Mouse (Mus musculus) neural tube, embryonic 11.5 days (tissue): Measurements from ENCODE around the gene Dnah17. TPM values are rescaled to one million over a fixed set of nuclear protein-coding genes. Genes with fewer than 3 reads are reported as not detected.

Experiments used
- ATAC-seq: fragments of 200-750 bp; cut with Nextera tagmentation; 2 replicates; pipeline ENCODE4 v1.8.0; 2017; ENCODE audit warnings: moderate number of reproducible peaks, mild to moderate bottlenecking, moderate TSS enrichment, moderate library complexity; ENCODE audit not compliant: insufficient read depth, low FRiP score, low TSS enrichment
- DNase-seq: peaks from one replicate; pipeline ENCODE4 v3.0.0-alpha.2; 2015; ENCODE audit warnings: low spot score
- H3K27ac ChIP-seq: fragments of 300-500 bp; sonication (generic); 2 replicates; pipeline ENCODE4 v1.5.1; 2014; ENCODE audit warnings: low read depth, mild to moderate bottlenecking, low read length
- H3K27me3 ChIP-seq: fragments of 300-500 bp; sonication (generic); 2 replicates; pipeline ENCODE4 v1.6.1; 2014; ENCODE audit warnings: mild to moderate bottlenecking, low read length, mixed read lengths; ENCODE audit not compliant: control insufficient read depth, insufficient read depth
- H3K36me3 ChIP-seq: fragments of 300-500 bp; sonication (generic); 2 replicates; pipeline ENCODE4 v1.6.1; 2014; ENCODE audit warnings: mild to moderate bottlenecking, low read length, moderate library complexity, mixed read lengths; ENCODE audit not compliant: control insufficient read depth, insufficient read depth
- H3K4me1 ChIP-seq: fragments of 300-500 bp; sonication (generic); 2 replicates; pipeline ENCODE4 v1.6.1; 2014; ENCODE audit warnings: low read length, mixed read lengths; ENCODE audit not compliant: control insufficient read depth, insufficient read depth
- H3K4me2 ChIP-seq: fragments of 300-500 bp; sonication (generic); 2 replicates; pipeline ENCODE4 v1.6.1; 2014; ENCODE audit warnings: low read depth, mild to moderate bottlenecking, moderate library complexity
- H3K4me3 ChIP-seq: fragments of 300-500 bp; sonication (generic); 2 replicates; pipeline ENCODE4 v1.5.1; 2014; ENCODE audit warnings: low read depth, low read length
- H3K9ac ChIP-seq: fragments of 300-500 bp; sonication (generic); 2 replicates; pipeline ENCODE4 v1.6.1; 2014; ENCODE audit warnings: mild to moderate bottlenecking, low read length
- H3K9me3 ChIP-seq: fragments of 300-500 bp; sonication (generic); 2 replicates; pipeline ENCODE4 v1.6.1; 2016; ENCODE audit warnings: low read length; ENCODE audit not compliant: control insufficient read depth
- WGBS: fragments of 180-500 bp; shearing (Covaris S2); extraction: QIAGEN DNeasy Blood & Tissue Kit; methylation state at CpG from one replicate; pipeline ENCODE4 v1.1.7; 2014; 5-methylcytosine and 5-hydroxymethylcytosine counted together
- polyA plus RNA-seq: library from polyadenylated mRNA; unstranded; fragments of >200 nt; fragmentation: Nextera tagmentation; extraction: Ambion mirVana; gene quantifications from 2 replicates; pipeline ENCODE4 v1.2.1, GENCODE M21; 2014

Gene Dnah17
- polyA plus RNA-seq, 1 experiment from 2014 or later: 0.13 TPM

DNA sequence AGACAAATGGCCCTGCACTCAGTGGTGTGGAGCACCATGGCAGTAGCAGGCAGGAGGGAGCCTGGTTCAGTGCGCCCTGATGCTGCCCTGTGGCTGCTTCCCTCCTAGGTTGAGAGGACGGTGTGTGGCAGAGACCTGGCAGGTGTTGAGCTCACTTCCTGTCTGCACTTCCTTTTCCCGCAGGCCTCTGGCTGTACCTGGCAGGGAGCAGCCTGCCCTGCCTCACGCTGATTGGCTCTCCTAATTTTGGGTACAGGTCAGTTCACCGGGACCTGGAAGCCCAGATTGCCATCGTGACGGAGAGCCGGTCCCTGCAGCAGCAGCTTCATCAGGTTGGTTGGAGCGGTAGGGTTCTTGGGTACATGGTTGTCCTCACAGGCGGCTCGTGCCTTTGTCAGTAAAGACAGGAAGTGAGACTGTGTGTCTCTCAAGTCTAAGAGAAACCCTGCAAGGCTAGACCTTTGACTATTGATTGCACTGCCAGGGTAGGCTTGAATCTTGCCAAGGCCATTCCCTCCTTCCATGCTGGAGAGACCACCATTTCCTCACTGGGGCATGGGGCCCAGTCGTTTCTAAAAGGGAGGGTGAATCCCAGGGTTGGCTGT is 115.9 kb downstream of the Dnah17 start:
- Histone ChIP-seq H3K4me3 (no peak overlapping the region), H3K4me1 (peaks cover under 1% of the 10 kb centered on the region; the same call in 1 of the 2 replicates), H3K27me3 (no peaks in the 10 kb centered on the region), H3K27ac (no peak overlapping the region), H3K36me3 (peaks cover 7% of the 10 kb centered on the region), H3K9me3 (no peaks in the 10 kb centered on the region), H3K9ac (no peak overlapping the region), H3K4me2 (no peak overlapping the region)
- ATAC-seq: no peak
- no peak for DNase-seq
- WGBS: 86% methylated on average over 12 of the region's 12 CpGs

DNA sequence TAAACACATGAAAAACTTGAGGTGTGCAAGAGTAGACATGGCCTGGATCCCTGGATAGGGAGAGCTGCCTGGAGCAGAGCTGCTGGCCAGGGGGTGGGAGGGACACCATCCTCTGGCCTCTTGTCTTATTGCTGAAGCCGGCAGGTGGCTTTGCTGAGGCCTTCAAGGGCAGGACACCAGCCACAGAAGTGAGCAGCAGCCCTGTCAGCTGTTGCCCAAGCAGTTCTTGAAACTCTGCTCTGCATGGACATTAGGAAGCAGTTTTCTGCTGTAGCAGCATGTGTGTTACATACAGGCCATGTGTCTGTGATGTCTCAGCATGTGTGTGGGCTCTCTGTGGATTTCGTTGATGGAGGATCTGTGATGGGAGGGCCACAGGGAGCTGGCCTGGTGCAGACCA is 117.1 kb downstream of the Dnah17 start:
- Histone ChIP-seq H3K9me3 (no peaks in the 10 kb centered on the region), H3K4me1 (peaks cover 4% of the 10 kb centered on the region), H3K4me3 (no peak overlapping the region), H3K27me3 (no peaks in the 10 kb centered on the region), H3K4me2 (no peak overlapping the region), H3K9ac (no peak overlapping the region), H3K36me3 (peaks cover 7% of the 10 kb centered on the region), H3K27ac (no peak overlapping the region)
- WGBS: 77% methylated on average over 2 of the region's 2 CpGs
- DNase-seq (no peak), ATAC-seq (no peak)

DNA sequence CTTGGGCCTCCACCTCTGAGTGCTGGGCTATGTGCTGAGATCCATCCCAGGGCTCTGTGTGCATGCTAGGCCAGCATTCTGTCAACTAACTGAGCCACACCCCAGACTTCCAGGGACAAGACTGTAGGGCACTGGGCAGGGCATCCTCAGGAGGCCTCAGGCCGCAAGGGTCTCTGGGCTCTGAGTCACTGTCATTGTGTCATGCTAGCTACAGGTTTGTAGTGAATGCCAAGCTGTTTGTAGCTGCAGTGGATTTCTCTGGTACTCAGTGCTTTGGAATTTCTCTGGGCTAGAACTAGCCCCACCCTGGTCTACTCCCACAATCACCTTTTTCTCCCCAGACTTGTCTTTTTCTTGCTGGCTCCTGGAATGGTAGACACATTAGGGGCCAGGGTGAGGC is 117.8 kb downstream of the Dnah17 start:
- Histone ChIP-seq H3K36me3 (peaks cover 2% of the 10 kb centered on the region), H3K4me2 (no peak overlapping the region), H3K9me3 (no peaks in the 10 kb centered on the region), H3K27me3 (no peaks in the 10 kb centered on the region), H3K4me1 (peaks cover 9% of the 10 kb centered on the region), H3K4me3 (no peak overlapping the region), H3K9ac (no peak overlapping the region), H3K27ac (no peak overlapping the region)
- 94% methylated on average over 1 of the region's 1 CpGs for WGBS
- DNase-seq (no peak), ATAC-seq (no peak)

DNA sequence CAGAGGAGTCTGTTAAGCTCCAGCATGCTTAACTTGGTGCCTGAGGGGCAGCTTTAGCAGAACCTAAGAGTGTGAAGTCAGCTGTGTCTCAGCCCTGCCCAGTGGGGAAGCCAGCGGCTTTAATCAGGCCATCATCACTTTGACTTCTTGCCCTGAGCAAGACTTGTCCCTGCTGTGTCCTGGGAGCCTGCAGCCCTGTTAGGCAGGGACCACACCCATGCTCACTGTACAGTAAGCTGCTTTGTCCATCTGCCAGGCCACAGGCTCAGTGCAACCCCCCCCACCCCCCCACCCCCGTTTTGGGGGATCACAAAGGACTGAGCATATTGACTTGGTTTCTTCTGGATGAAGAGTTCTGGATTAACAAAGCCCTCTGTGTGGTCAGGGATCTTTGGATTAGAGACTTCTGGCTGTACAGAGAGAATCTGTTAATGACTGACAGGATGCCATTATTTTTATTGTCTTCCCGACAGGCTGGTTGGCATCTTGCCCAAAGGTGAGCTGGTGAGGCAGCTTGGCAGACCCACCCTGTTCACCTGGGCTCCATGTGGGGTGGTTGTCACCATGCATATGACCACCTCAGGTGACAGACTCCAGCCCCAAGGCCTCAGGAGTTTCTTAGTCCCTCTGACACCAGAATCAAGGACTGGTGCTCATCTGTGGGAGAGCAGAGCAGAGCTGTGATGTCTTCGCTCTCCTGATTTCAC is 120.4 kb downstream of the Dnah17 start:
- peaks cover 12% of the 10 kb centered on the region for H3K4me1 ChIP-seq

DNA sequence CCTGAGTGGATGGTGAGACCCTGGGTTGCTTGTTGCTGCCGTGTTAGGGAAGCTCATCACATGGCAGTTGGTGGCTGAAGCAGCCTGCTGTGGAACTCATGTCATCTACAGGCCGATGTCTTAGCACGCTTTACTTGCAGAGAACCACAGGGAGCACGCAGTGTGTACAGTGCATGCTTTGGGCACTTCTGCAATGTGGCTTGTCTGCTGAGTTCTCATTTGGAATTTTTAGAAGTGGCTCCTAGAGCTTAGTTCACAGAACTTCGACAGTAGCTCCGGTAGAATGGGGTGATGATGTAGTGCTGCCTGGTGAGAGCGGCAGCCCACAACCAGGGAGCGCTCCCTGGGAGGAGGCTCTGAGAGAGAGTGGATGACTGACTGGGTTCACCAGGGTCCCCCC is 121.6 kb downstream of the Dnah17 start:
- Histone ChIP-seq H3K27me3 (no peaks in the 10 kb centered on the region), H3K9me3 (no peaks in the 10 kb centered on the region), H3K9ac (no peak overlapping the region), H3K4me2 (no peak overlapping the region), H3K27ac (no peak overlapping the region), H3K4me3 (no peak overlapping the region), H3K36me3 (peaks cover 6% of the 10 kb centered on the region), H3K4me1 (peaks cover 12% of the 10 kb centered on the region)
- 84% methylated on average over 8 of the region's 8 CpGs for WGBS
- DNase-seq: no peak
- no peak for ATAC-seq

More for the DNA sequence above, 120.4 kb downstream of the Dnah17 start:
- WGBS: 58% methylated on average over 4 of the region's 4 CpGs
- DNase-seq: peak; percentile 19
- Histone ChIP-seq H3K27me3 (no peaks in the 10 kb centered on the region), H3K4me2 (no peak overlapping the region), H3K27ac (no peak overlapping the region), H3K36me3 (peaks cover 5% of the 10 kb centered on the region), H3K4me3 (no peak overlapping the region), H3K9me3 (no peaks in the 10 kb centered on the region), H3K9ac (no peak overlapping the region; the same call in 1 of the 2 replicates)
- no peak for ATAC-seq

DNA sequence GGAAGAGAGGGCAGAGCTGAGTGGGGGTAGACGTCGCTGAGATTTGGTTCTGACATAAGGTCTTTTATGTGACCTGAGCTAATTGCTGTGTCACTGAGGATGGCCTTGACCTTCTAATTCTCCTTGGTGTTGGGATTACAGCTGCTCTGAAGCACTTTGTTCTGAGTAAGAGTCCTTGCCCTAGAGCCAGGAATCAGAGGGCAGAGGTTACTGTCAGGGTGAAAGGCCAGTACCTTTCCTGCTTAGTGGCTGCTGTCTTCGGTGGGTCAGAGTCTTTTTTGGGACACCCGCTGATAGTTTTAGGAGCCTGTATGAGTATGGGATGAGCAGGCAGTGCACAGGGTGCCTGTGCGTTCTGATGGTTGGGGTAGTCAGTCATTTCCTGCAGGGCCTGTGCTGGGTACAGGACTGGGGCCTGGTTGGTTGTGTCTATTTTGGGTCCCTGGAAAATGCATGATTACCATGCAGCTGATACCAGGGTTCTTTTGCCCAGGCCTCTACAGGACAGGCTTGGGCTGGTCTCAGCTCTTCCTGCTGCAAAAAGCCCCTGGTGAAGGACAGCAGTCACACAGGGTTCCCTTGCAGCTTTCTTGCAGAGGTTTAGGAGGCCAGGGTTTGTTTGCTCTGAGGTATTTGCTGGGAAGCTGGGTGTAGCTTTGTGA is 122.2 kb downstream of the Dnah17 start:
- Histone ChIP-seq H3K27me3 (no peaks in the 10 kb centered on the region), H3K4me2 (no peak overlapping the region), H3K4me3 (no peak overlapping the region), H3K4me1 (peaks cover 12% of the 10 kb centered on the region), H3K27ac (no peak overlapping the region), H3K9me3 (no peaks in the 10 kb centered on the region), H3K9ac (no peak overlapping the region), H3K36me3 (peaks cover 11% of the 10 kb centered on the region)
- 64% methylated on average over 5 of the region's 5 CpGs for WGBS
- DNase-seq (no peak), ATAC-seq (no peak)

GRCm38 (mm10) chr11:118007460-118008143 is 122.8 kb downstream of the Dnah17 start:
- WGBS: 77% methylated on average over 8 of the region's 8 CpGs
- Histone ChIP-seq H3K36me3 (peaks cover 13% of the 10 kb centered on the region), H3K9ac (no peak overlapping the region)

DNA sequence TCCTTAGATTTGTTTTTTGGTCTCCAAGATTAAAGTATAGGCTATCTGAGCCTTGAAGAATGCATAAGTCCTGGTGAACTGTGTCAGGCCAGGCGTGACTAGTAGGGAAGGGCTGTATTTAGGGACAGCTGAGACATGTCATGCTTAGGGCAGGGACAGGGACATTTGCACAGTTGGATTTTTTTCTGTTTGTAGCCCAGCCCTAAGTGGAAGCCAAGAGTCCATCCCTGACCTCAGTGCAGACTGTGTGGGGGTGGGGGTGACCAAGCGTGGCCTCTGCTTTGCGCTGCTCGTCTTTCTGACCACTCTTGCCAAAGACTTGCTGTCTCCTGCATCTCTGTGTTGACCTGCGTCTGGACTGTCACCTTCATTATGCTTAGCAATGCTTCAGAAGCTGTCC is 126.2 kb downstream of the Dnah17 start:
- H3K27me3 ChIP-seq: no peaks in the 10 kb centered on the region
- DNase-seq (no peak), ATAC-seq (no peak)
- no peak overlapping the region for H3K4me2 ChIP-seq
- H3K9me3 ChIP-seq: no peaks in the 10 kb centered on the region
- H3K27ac ChIP-seq: no peak overlapping the region
- H3K9ac ChIP-seq: no peak overlapping the region
- H3K36me3 ChIP-seq: peaks cover 17% of the 10 kb centered on the region
- H3K4me1 ChIP-seq: peaks cover 8% of the 10 kb centered on the region
- H3K4me3 ChIP-seq: no peak overlapping the region
- 91% methylated on average over 5 of the region's 5 CpGs for WGBS

More at GRCm38 (mm10) chr11:118007460-118008143, 122.8 kb downstream of the Dnah17 start:
- DNase-seq: no peak
- Histone ChIP-seq H3K4me1 (peaks cover 12% of the 10 kb centered on the region), H3K4me3 (no peak overlapping the region), H3K27ac (no peak overlapping the region), H3K9me3 (no peaks in the 10 kb centered on the region), H3K27me3 (no peaks in the 10 kb centered on the region), H3K4me2 (no peak overlapping the region)
- no peak for ATAC-seq
